Mouse (Mus musculus) limb, embryonic 10.5 days (tissue): ENCODE measurements around the gene Fam216a. TPM values are rescaled to one million over a fixed set of nuclear protein-coding genes. Genes with fewer than 3 reads are reported as not detected.
A peak's percentile ranks its signal among the peaks of the same experiment; 100 is the strongest.

Experiments used
- DNase-seq: peaks from one replicate; pipeline ENCODE4 v3.0.0-alpha.2; 2017; ENCODE audit warnings: low spot score
- H3K27ac ChIP-seq: fragments of 300-500 bp; sonication (generic); 2 replicates; pipeline ENCODE4 v1.5.1; 2016; ENCODE audit warnings: mild to moderate bottlenecking
- H3K27me3 ChIP-seq: fragments of 300-500 bp; sonication (generic); 2 replicates; pipeline ENCODE4 v1.6.1; 2016; ENCODE audit warnings: low read depth, mild to moderate bottlenecking; ENCODE audit not compliant: poor library complexity, severe bottlenecking
- H3K36me3 ChIP-seq: fragments of 300-500 bp; sonication (generic); 2 replicates; pipeline ENCODE4 v1.6.1; 2016; ENCODE audit warnings: mild to moderate bottlenecking, moderate library complexity
- H3K4me1 ChIP-seq: fragments of 300-500 bp; sonication (generic); 2 replicates; pipeline ENCODE4 v1.6.1; 2016
- H3K4me3 ChIP-seq: fragments of 300-500 bp; sonication (generic); 2 replicates; pipeline ENCODE4 v1.5.1; 2016; ENCODE audit warnings: mild to moderate bottlenecking, moderate library complexity
- H3K9me3 ChIP-seq: fragments of 300-500 bp; sonication (generic); replicated peaks from 2 replicates; pipeline ENCODE4 v1.6.1; 2016; ENCODE audit warnings: mild to moderate bottlenecking
- WGBS: fragments of 180-500 bp; shearing (Covaris S2); methylation state at CpG from one replicate; pipeline ENCODE4 v1.1.7; 2016; 5-methylcytosine and 5-hydroxymethylcytosine counted together
- polyA plus RNA-seq: library from polyadenylated mRNA; unstranded; fragments of >200 nt; fragmentation: Nextera tagmentation; extraction: Ambion mirVana; gene quantifications from 2 replicates; pipeline ENCODE4 v1.2.1, GENCODE M21; 2016

Fam216a gene
- polyA plus RNA-seq, 1 experiment from 2014 or later, result 90.4 TPM

DNA sequence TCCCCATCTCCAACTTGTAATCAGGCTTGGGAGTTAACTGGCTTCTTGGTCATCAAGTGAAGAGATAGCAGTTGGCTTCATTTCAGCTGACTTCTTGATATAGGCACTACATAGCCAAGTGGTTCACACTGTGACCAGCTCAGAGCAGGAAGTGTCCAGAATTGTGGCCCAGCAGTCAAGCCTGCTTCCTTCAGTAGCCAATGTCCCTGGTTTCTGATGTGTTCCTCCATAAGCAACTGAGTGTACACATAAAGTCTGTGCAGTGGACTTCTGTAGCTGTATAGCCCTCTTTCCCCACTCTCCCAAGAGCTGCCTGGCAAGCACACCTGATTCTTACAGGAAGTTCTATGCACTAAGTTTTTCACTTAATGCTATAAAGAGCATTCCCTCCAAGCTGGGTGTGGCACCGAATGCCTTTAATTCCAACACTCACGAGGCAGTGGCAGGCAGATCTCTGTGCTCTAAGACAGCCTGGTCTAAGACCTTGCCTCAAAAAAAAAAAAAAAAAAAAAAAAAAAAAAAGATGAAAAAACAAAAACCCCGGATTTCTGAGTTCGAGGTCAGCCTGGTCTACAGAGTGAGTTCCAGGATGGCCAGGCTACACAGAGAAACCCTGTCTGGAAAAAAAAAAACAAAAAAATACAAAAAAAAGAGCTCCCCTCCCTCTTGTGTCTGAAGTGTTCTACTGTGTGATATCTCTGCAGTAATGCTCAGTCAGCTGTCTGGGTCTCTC, 5.1 kb upstream of the Fam216a start:
- H3K4me1 ChIP-seq, result peaks cover 12% of the 10 kb centered on the region
- H3K4me3 ChIP-seq, result no peak overlapping the region
- H3K9me3 ChIP-seq, result no peaks in the 10 kb centered on the region
- H3K36me3 ChIP-seq, result peaks cover 81% of the 10 kb centered on the region
- WGBS, result 90% methylated on average over 4 of the region's 4 CpGs
- no peak overlapping the region for H3K27ac ChIP-seq
- H3K27me3 ChIP-seq, result no peaks in the 10 kb centered on the region
- no peak for DNase-seq

DNA sequence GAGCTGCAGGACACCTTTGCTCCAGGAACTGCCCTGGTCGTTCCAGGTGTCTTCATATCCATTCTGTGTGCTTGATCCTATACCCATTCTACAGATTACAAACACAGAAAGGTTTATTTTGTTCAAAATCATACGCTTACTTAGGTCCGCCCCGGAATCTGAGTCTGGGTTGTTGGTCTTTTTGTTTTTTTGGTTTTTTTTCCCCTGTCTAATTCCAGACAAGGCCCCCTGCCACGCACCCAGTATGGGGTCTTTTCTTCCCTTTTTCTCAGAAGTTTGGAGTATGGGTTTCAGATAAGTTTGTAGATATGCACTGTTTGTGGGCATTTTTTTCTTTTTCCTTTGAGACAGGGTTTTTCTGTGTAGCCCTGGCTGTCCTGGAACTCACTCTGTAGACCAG, 714 bp upstream of the Fam216a start:
- Histone ChIP-seq H3K27ac (peak overlapping the region; percentile 90), H3K27me3 (no peaks in the 10 kb centered on the region), H3K4me3 (peak overlapping the region; percentile 68), H3K9me3 (no peaks in the 10 kb centered on the region), H3K4me1 (peaks cover 15% of the 10 kb centered on the region), H3K36me3 (peaks cover 63% of the 10 kb centered on the region)
- DNase-seq, result no peak
- WGBS, result 9% methylated on average over 5 of the region's 5 CpGs

DNA sequence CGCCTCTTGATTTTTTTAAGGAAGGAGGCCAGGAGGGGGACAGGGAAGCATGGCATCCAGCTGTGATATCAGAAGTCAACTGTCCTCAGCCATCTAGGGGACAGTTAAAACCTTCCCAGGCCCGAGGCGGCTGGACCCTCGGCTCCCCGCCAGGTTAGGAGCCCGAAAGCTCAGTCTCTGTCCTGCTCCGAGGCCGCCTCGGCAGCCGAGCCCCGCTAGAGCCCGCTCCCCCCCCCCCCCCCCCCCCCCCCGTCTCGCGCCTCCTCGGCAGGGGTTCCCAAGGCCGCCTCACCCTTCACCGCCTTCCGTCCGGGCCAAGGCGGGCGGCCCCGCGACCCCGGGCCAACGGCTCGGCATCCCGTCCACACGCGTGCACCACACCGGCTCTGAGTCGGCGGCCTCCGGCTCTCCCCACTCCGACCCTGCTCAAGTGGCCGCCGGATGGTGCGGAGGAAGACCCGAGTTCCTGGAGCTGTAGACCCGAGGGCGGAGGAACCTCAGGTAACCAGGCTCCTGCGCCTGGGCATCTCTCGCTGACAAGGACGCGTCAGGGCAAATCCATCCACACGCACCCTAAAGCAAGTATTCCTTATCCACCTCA, 473 bp downstream of the Fam216a start, which contains the start of gene Gpn3:
TSS of gene Gpn3 (plus strand) at position 286 of the 601 bp plus-strand sequence.
- H3K27ac ChIP-seq, result peak within 1 kb of the TSS; percentile 90
- WGBS, result under 1% methylated on average over 38 of the region's 46 CpGs
- peaks cover 66% of the 10 kb centered on the region for H3K36me3 ChIP-seq
- H3K27me3 ChIP-seq, result no peaks in the 10 kb centered on the region
- peaks cover 15% of the 10 kb centered on the region for H3K4me1 ChIP-seq
- no peak for DNase-seq
- H3K4me3 ChIP-seq, result peak within 1 kb of the TSS; percentile 68
- H3K9me3 ChIP-seq, result no peaks in the 10 kb centered on the region

DNA sequence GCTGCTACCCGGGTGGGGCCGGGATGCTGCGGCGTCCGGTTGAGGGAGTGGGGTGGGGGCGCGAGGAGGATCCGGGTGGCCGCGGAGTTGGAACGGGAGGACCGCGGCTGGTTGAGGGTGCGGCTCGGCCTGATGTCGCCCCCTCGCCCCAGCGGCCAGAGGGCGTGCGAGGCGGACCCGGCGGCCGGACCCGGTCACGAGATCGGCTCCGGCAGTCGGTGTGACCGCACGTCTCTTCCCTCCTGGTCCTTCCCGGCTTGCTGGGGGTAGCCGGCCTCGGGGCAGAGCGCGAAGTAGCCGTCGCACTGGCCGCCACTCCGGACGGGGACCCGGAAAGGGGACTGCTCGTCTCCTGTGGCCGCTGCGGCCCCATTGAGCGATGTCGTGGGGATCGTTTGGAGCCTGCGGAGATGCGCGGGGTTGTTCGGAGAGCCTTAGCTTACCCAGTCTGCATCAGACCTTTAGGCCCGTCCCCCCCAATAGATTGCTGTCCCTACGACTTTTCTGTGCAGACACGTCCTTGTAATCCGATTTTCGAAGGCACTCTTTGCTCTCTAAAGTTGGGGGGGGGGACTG, 17.6 kb downstream of the Fam216a start:
- Histone ChIP-seq H3K27ac (peak overlapping the region; percentile 94), H3K4me3 (peak overlapping the region; percentile 82), H3K9me3 (no peaks in the 10 kb centered on the region), H3K36me3 (peaks cover 12% of the 10 kb centered on the region), H3K27me3 (no peaks in the 10 kb centered on the region), H3K4me1 (peaks cover 10% of the 10 kb centered on the region)
- DNase-seq, result no peak
- under 1% methylated on average over 57 of the region's 57 CpGs for whole genome bisulfite sequencing

DNA sequence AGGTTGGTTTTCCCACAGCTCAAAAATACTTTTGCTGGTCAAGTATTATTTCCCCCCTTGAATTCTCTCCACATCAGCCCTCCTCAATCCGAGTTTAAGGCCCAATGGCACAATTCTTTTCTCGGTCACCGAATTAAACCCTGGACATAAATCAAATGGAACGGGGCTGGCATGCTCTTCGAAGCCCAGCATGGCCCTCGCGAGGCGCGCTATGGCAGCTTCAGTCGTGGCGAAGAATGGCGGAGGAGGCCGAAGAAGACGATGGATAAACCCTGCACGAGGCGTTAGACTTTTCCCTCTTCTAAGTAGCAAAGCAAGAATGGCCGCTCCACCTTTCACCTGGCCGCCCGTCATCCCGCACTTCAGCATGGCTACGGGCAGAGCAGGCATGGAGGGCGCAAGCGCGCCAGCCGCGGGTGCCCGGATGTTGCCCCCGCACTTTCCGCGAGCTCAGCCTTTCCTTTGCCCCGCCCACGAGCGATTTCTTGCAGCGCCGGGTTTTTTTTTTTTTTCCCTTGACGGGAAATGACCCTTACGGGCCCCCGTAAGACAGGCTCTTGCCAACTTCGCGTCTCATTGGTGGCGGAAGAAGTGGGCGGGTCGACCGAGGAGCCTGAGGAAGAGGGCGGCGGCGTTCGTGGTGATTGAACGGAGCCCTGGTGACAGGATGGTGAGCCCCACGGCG, 18.2 kb downstream of the Fam216a start, which contains the start of the genes Rad9b and Vps29:
TSS of gene Rad9b (minus strand) at position 427 of the 685 bp plus-strand sequence.
TSS of gene Vps29 (plus strand) at position 563 of the 685 bp plus-strand sequence.
- H3K9me3 ChIP-seq, result no peaks in the 10 kb centered on the region
- H3K36me3 ChIP-seq, result peaks cover 7% of the 10 kb centered on the region
- DNase-seq, result peak; percentile 100
- peak within 1 kb of the TSS; percentile 94 for H3K27ac ChIP-seq
- peaks cover 10% of the 10 kb centered on the region for H3K4me1 ChIP-seq
- 2% methylated on average over 51 of the region's 51 CpGs for WGBS
- no peaks in the 10 kb centered on the region for H3K27me3 ChIP-seq
- peak within 1 kb of the TSS; percentile 82 for H3K4me3 ChIP-seq

DNA sequence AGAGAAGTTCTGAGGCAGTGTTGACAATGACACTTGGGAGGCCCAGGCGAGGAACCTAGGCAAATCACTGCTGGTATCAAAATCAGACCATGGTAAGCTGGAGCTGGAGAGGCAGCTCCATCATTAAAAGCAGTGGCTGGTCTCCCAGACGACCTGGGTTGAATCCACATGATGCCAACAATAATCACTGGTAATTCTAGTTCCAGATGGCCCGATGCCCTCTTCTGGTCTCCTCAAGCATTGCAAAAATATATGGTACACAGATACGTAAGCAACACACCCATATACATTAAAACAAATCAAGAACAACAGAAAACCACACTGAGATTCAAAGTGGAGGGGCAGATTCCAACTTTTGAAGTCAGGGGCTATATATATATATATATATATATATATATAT, 26.4 kb downstream of the Fam216a start:
- Histone ChIP-seq H3K27ac (no peak overlapping the region), H3K4me1 (no peaks in the 10 kb centered on the region), H3K36me3 (no peaks in the 10 kb centered on the region), H3K9me3 (no peaks in the 10 kb centered on the region), H3K4me3 (no peak overlapping the region), H3K27me3 (peaks cover 4% of the 10 kb centered on the region; the same call in 1 of the 2 replicates)
- 83% methylated on average over 4 of the region's 4 CpGs for whole genome bisulfite sequencing
- DNase-seq, result no peak

DNA sequence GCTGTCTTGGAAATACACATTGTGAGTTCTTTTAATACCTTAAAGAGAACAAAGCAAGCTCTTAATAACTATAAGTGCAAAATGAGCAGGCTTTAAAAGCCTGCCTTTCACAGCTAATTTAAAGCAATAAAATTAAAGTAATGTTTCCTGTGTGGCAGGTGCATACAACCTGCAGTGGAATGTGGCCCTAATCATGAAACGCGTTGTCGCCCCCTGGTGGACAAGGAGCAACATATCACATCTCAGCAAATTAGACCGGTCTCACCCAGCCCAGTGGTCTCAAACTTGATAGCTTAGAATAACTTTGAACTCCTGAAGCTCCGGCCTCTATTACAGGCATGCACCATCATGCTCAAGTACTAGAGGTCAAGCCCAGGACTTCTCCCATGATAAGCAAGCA, 27.9 kb downstream of the Fam216a start:
- peak; percentile 87 for DNase-seq
- H3K4me3 ChIP-seq, result no peak overlapping the region
- H3K36me3 ChIP-seq, result no peaks in the 10 kb centered on the region
- H3K9me3 ChIP-seq, result no peaks in the 10 kb centered on the region
- peaks cover 4% of the 10 kb centered on the region; the same call in 1 of the 2 replicates for H3K27me3 ChIP-seq
- no peaks in the 10 kb centered on the region for H3K4me1 ChIP-seq
- 12% methylated on average over 5 of the region's 5 CpGs for WGBS
- no peak overlapping the region for H3K27ac ChIP-seq

DNA sequence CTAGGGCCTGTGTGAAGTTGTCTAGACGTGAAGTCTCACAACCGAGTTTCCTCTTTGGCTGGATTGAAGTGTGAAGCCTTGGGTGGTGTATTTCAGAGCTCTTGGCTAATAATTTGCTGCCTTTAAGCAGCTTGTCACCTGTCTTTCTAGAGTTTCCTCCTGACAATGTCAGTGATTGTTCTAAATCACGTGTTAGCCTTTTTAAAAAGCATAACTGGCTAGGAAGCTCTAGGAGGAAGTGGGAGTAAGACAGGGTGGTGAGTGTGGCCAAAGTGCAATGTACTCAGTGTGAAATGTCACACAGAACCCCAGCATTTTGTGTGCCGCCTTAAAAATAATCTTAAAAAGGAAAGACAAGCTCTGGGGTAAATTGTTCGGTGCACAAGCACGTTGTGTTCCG, 28.4 kb downstream of the Fam216a start:
- Histone ChIP-seq H3K36me3 (no peaks in the 10 kb centered on the region), H3K27ac (no peak overlapping the region), H3K9me3 (no peaks in the 10 kb centered on the region), H3K4me1 (no peaks in the 10 kb centered on the region), H3K4me3 (no peak overlapping the region), H3K27me3 (peaks cover 4% of the 10 kb centered on the region; the same call in 1 of the 2 replicates)
- no peak for DNase-seq
- 62% methylated on average over 7 of the region's 7 CpGs for WGBS

DNA sequence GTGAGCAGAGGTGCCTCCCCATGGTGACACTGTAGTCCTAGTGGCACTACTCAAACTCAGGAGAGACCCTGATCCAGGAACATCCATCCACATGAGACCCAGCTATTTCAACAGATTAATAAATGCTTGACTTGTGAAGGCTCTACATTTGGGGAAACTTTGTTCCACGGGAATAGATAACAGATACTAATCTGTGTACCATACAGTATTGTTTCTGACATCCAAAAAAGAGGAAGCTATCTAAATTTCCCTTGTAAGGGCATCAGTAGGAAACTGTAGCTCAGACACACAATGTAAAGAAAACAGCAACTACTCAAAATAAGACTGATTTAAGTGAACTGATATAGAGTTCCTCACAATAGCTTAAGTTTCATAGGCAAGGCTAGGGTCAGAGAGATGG, 29.3 kb downstream of the Fam216a start:
- no peak for DNase-seq
- WGBS, result 87% methylated on average over 1 of the region's 1 CpGs
- H3K9me3 ChIP-seq, result no peaks in the 10 kb centered on the region
- H3K4me1 ChIP-seq, result no peaks in the 10 kb centered on the region
- H3K27ac ChIP-seq, result no peak overlapping the region
- H3K36me3 ChIP-seq, result no peaks in the 10 kb centered on the region
- H3K4me3 ChIP-seq, result no peak overlapping the region
- peaks cover 4% of the 10 kb centered on the region; the same call in 1 of the 2 replicates for H3K27me3 ChIP-seq

DNA sequence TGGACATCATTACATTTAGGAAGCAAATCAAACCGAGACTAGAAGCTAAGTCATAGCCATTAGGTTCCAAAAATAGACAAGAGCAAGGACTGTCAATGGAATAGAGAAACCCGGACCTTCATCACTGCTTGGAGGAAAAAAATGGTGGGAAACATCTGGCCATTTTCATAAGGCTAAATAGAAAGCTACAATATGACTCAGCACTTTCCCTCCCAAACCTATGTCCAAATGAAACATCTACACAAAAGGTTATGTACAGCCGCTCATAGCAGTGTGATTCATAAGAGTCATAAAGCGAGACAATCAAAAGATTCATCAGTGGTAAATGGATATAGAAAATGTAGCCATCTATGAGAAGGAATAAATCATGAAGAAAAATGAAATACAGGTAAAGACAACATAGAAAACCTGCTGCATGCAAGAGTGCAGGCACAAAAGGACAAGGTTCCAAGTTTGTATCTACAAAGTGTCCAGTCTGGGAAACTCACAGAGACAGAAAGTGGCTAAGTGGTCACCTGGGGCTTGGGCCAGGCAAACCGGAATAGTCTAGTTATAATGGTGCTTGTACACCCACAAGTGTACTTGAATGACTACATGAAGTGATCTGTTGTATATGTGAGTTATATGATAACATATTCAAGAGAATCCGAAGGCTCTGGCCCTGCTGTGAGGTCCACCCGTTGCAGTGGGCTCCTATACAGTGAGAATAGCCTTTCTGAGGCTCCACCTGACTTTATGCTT, 35.4 kb downstream of the Fam216a start:
- H3K4me1 ChIP-seq, result no peaks in the 10 kb centered on the region
- 95% methylated on average over 7 of the region's 7 CpGs for WGBS
- no peak for DNase-seq
- H3K27ac ChIP-seq, result no peak overlapping the region
- no peak overlapping the region for H3K4me3 ChIP-seq
- H3K27me3 ChIP-seq, result no peaks in the 10 kb centered on the region
- H3K36me3 ChIP-seq, result no peaks in the 10 kb centered on the region
- no peaks in the 10 kb centered on the region for H3K9me3 ChIP-seq

DNA sequence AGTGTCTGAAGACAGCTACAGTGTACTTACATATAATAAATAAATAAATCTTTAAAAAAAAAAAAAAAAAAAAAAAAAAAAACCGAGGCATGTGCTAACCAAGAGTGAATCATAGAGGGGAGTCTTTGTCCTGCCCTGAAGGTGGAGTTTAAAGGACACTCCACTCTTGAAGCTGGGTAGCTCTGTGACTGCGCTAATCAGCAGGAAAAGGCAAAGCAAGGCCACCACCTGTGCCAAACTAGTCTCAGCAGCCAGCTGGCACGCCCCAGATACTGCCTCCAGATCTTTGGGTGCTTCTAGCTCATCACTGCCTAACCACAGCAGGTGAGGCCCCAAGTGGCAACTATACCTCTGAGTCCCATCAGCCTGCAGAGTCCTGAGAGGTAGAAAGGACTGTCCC, 37.5 kb downstream of the Fam216a start:
- H3K4me3 ChIP-seq, result no peak overlapping the region
- no peaks in the 10 kb centered on the region for H3K9me3 ChIP-seq
- 75% methylated on average over 3 of the region's 3 CpGs for WGBS
- no peak overlapping the region for H3K27ac ChIP-seq
- H3K36me3 ChIP-seq, result no peaks in the 10 kb centered on the region
- no peaks in the 10 kb centered on the region for H3K4me1 ChIP-seq
- no peak for DNase-seq
- H3K27me3 ChIP-seq, result no peaks in the 10 kb centered on the region

DNA sequence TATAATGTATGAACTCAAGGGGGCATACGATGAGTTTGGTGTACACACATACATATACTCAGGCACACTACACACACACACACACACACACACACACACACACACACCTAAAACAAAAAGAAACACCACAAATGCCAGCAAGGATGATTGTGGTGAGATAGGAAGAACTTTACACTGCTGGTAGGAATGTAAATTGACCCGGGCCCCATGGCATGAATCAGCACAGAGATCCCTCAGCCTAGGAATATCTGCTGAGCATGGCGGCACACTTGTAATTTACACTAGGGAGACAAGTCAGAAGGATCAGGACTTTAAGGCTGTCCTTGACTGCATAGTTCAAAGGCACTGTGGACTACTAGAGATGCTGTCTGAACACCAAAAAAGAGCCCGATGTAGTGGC, 41.9 kb downstream of the Fam216a start:
- 95% methylated on average over 4 of the region's 4 CpGs for WGBS
- Histone ChIP-seq H3K27ac (no peak overlapping the region), H3K27me3 (no peaks in the 10 kb centered on the region), H3K36me3 (peaks cover 29% of the 10 kb centered on the region), H3K4me1 (no peaks in the 10 kb centered on the region), H3K4me3 (no peak overlapping the region), H3K9me3 (no peaks in the 10 kb centered on the region)
- DNase-seq, result no peak
